Mouse (Mus musculus) layer of hippocampus, postnatal 14 days (tissue): ENCODE results near the gene Lrrk1. TPM values are rescaled to one million over a fixed set of nuclear protein-coding genes. Genes with fewer than 3 reads are reported as not detected.

Experiments
- DNase-seq, 2 experiments: peaks; one replicate each; pipeline ENCODE4 v3.0.0; 2021 to 2022; ENCODE audit warnings: low spot score in 2 of 2, mixed read lengths in 1 of 2
- total RNA-seq, 2 experiments: library from RNA; stranded (reverse); gene quantifications; 2 replicates each; pipeline ENCODE4 v1.2.3; 2021

The Lrrk1 gene
- total RNA-seq, 2 experiments from 2014 or later, result 2.5 to 3.6 TPM

DNA sequence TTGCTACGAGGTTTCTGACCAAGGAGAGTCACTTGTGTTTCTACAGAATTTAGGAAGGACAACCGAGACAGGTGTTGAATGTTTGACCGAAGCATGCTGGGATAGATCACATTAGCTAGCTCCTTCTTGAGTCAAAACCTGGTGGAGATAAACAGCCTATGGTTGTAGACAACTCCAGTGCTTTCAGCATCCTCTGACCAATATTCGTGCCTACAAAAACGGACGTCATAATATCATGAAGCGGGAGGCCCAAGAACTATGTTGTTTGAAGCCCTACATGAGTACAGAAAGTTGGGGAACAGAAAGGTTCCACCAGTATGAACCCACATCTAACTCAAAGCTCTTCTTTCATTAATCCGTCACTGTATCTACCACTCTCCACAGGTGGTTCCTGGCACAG is 3.3 kb downstream of the Lrrk1 start:
- DNase-seq, result no peak

DNA sequence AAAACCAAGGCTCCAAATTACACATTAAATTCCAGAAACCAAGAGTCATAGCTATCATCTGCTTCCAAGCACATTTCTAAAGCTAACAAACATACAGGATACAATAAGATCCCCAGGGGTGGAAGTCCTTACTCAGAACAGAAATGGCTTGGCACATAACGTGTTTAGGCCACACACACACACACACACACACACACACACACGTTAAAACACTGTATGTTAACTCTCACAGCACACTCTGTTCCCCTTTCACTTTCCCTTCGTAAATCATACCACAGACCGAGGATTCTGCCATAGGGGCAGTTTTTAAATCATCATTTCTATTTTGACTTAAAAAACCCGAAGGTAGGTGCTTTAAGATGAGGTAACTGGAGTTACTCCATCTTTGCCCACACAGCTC is 3.9 kb downstream of the Lrrk1 start:
- DNase-seq, result no peak

DNA sequence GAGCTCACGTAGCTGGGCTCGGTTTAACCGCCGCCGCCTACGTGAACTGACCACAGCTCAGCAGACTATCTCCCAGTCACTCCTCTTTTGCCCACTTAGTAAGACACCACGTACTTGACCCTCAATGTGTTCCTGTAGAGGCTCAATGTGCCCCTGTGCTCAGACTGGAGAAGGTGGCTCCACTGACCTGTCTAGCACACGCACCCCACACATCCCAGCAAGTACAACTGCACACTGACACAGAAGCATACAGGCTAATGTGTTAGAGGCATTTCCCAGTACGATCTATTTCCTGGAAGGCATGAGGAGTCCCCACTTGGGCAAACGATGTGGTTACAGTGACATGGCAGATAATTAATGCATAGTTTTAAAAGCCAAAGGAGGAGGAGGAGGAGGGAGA is 11.6 kb downstream of the Lrrk1 start:
- DNase-seq, result no peak

DNA sequence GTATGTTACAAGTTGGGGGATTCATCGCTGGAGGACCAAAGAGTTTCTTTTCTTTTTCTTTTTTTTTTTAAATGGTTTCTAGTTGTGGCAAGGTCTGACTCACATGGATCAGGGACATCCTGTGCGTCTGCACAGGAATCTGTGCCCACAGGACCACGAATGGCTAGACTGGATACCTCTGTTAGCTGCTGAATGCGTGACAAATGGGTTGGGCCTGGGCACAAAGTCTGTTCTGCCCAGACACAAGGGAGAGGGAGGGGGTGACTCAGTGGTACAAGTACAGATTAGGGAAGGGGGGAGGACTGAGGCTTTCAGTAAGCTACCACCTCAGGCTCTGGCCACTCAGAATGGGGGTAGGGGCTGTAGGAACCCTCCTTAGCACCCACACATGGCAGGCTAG is 12.4 kb downstream of the Lrrk1 start:
- no peak for DNase-seq

DNA sequence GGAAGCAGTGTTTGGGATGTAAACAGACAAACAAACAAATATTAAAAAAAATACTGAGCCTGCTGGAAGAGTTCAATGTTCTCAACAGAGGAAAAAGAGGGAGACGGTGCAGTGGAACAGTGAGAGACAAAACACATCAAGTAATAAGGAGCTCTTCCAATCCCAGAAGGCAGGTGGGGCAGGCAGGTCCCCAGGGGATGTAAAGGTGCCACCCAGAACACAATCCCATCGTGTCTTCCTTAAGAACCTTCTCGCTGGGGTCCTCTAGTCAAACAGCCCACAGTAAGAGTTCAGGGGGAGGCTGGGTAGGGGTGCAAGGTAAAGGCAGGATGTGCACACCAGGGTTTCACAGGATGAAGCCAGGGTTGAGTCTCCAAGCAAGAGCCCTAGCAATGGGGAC is 14.8 kb downstream of the Lrrk1 start:
- DNase-seq, result no peak

DNA sequence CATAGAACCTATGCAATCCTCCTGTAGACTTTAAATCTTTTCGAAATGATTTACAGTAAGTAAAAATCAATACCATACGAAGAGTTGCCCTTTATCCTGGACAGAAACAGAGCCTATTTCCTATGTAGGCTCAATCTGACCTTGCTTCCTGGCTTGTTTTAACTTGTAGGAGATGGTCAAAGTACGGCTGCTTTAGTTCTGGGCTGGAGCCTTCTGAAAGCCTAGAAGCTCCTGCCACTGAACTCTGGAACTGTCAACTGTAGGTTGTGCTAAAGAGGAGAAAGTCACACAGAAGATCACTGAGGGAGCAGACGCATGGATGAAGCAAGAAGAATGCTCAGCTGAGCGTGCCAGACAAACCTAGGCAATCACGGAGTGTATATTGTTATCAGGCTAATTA is 17.2 kb downstream of the Lrrk1 start:
- no peak for DNase-seq

DNA sequence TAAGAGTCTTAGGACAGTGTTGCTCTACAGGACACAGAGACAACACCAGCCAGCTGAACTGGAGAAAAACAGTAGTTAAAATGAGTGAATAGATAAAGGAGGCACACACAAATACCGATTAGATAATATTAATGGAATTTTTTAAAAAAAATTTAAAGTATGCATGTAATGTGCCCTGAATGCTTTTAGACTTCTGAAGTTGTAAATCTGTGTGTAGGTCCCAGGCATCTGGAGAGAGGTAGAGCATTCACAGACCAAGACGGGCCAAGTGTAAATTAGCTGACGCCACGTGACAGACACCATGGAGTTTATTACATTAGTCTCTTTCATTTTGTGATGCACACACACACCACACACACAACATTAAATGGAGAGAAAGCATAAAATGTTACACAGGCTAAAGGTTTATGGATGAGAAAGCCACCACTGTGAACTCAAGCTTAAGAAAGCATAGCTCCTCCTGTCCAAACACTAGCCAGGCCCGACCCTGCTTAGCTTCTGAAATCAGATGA is 18.2 kb downstream of the Lrrk1 start:
- DNase-seq, result no peak

DNA sequence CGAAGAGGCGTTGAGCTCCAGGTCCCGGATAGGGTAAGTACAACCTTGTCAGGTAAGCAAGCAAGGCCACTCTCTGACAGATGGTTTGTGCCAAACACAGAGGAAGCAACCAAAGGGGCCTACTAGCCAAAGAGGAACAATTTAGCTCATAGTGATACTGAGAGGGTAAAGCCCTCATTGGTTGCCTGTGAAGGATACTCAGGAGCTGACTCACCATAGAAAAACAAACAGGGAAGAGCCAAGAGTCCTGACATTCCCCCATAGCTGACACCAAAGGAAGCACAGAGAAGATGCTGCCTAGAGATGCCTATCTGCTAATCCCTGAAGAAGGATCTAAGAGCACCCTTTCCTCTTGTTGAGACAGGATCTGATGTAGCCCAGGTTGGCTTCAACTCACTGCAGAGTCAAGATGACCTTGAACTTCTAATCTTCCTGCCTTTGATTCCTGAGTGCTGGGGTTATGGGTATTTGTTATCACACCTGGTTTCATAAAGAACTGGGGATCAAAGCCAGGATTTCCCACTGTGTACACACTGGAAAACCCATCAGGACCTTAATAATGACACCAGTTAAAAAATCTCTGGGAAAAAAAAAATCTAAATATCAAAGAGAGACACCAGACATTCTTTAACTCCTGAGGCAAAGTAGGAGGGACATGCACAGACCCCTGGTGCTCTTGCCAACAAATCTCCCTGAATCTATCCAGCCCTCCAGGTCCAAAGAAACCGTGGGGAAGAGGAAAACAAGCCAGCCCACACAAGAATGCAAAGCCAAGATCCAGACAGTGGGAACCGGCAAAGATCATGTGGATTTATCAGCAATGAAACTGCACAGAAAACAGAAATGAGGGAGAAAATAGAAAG is 18.8 kb downstream of the Lrrk1 start:
- DNase-seq, result no peak

DNA sequence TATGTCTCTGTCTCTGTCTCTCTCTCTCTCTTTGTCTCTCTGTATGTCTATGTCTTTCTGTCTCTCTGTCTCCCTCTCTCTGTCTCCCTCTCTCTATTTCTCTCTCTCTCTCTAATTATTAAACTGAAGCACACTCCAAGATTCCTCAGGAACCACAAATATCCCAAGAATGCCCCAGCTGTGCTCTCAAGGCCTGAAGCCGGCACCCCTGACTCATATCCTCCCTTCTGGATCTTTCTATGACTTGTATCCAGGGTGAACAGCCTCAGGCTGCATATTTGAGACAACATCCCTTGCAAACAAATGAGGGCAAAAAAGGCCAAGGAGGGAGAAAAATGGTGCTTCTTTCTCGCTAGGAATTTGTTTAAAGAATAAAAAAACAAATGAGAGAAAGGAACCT is 22.2 kb downstream of the Lrrk1 start, which contains the start of gene Gm10974:
Gene Gm10974 (plus strand): TSS at position 2 of the 400 bp plus-strand sequence.
- DNase-seq, result no peak

DNA sequence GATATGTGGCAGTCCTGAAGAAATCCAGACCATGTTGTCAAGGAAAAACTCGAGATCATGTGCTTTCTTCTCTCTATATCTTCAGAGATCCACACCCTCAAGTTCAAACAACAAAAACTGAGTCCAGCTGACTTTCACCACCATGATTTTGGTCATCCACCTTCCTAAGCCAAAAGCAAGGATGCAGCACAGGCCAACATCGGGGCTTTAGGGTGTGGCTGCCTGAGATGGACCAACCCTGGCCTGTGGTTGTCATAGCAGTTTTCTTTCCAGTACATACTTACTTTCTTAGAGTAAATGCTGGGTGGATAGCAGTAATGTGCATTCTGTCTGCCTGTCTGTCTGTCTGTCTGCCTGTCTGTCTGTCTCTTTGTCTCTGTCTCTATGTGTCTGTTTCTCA is 22.7 kb downstream of the Lrrk1 start:
- DNase-seq, result no peak

DNA sequence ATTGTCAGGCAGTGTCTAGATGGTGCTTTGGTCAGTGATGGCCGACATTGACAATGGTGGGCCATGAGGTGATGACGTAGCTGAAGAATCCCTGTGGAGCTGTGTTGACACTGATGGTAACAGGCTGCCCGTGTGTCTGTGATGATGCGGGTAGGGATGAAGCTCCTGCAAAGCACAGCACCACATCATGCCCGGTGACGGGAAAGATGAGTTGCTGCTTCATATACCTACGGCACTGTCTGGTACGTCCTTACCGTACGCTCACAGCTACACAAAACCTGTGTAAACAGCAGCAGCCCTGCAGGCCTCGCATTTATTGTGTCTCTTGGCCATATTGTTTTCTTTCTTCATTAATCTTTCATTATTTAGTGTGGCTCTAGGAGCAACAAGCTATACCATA is 23.7 kb downstream of the Lrrk1 start:
- no peak for DNase-seq

DNA sequence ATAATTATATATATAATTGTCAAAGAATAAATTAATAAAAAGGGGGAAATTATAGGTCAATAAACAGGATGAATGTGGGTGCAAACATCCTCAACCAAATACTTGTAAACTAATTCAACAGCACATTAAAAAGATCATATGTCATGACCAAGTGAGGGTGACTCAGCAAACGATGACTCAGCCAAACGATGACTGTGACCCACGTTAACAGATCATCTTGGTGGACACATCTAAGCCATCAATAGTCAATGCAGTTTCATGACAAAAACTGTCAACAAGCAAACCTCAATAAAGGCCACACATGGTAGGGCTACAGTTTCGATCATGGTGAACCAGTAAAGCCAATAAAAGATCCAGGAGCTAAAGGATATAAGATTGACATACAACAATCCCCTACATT is 29.1 kb downstream of the Lrrk1 start:
- no peak for DNase-seq

DNA sequence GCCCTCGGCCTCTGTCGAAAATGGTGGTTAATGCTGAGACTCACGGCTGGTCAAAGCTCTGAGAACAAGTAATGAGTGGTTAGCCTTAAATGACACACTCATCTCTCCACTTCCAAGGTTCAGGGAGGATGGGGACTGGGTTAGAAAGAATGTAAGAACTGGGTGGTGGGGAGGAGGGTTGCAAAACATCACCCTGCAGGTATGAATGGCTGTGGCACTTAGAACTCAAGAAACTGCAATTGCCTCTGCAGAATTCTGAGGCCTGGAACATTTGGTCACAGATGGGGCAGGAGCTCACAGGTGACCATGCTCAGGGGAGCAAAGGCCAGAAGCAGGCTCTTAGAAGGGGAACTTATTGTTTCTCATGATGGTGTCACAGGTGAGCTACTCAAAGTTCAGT is 29.7 kb downstream of the Lrrk1 start:
- DNase-seq, result no peak

DNA sequence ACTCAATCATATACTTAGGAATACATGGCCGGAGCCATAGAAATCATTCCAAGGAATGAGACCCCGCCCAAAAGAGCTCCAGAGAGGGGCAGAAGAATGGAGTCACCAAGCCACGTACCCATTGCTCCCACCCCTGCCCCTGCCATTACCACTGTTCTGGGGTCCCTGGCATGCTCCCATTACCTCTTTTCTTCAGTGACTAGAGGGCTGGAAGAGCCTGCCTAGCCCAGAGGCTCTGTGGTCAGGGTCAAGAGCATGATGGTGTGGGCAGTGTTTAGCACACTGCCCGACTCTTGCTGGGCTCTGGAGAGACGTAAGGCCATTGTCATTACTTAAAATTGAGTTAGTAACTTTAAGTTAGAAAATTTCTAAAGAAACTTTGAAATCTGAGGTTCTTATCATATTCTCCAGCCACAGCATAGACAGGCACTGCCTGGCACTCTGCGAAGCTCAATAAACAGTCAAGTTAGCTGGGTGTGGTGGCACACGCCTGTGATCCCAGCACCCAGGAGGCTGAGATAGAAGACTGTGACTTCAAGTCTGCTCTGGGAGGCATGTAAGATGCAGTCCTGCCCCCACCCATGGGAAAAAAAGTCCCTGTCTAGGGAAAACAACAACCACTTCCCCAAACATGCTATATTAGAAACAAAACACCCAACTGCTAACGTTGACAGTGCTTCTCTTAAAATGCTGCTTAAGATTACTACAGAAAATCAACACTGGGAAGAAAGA is 32.2 kb downstream of the Lrrk1 start:
- no peak for DNase-seq

DNA sequence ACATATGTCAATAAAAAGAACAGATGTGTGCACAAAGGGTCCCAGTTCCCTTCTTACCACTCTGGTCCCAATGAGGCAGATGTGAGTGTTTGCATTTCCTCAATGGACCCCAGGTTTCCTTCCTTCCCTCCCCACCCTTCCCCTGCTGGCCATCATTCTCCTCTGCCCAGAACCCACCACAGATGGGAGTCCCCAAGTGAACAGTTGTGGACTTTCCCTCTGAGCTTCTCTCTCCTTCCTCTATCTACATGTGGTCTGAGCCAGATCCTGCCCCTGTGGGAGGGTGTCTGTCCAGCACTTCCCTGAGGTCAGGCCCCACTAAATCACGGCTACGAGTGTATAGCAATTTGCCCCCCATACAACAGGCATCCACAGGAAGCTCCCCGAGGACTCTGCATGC is 33.2 kb downstream of the Lrrk1 start:
- DNase-seq, result no peak

DNA sequence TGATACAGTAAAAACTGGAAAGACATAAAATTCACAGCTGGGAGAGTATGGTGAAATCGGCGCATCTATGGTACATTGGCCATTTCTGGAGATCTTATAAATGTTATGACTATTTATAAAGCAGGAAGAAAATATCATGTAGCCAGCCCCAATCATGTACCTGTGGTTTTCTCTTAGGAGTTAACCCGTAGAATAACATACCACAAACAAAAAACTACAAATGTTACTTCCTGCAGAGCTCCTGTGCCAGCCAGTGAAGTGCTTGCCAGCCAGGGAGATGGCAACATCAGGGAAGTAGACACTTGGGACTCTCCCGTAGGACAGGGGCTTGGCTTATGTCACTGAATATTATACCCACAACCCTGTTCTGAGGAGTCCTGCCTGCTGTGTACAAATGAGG is 37.1 kb downstream of the Lrrk1 start:
- DNase-seq, result no peak

DNA sequence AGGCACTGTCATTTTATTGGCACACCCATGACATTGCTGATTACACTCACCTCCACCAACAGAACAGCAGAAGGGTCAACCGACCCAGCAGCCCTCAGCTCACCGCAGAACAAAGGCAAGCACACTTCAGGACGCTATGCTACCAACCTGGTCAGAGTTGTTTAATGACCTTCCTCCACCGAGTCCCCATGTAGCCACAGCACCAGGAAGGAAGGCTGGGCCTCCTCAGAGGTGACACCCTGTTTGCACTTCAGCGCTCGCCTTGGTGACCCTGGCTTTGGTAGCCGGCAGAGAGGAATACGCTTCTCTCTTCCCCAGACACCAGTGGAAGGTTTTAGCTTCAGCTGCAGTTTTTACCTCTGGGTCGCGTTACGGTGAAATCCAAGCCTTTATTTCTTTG is 38.5 kb downstream of the Lrrk1 start:
- no peak for DNase-seq

DNA sequence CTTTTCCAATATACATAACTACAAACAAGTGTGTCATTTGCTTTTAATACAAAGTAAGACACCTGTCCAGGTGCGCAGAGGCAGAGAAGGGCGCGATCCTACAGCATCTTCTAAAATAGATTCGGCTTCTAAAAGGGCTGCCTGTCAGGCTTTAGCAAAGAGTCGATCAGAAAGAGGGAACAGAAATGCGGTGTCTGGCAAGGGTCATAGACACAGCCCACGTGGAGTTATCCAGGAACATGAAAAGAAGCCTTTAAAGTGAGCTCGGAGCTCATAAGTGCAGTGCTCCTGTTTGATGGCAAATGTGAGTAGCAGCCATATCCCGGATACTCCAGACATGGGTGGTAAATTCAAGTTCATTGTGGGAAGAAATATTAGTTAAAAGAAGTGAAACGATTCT is 39.6 kb downstream of the Lrrk1 start:
- no peak for DNase-seq

DNA sequence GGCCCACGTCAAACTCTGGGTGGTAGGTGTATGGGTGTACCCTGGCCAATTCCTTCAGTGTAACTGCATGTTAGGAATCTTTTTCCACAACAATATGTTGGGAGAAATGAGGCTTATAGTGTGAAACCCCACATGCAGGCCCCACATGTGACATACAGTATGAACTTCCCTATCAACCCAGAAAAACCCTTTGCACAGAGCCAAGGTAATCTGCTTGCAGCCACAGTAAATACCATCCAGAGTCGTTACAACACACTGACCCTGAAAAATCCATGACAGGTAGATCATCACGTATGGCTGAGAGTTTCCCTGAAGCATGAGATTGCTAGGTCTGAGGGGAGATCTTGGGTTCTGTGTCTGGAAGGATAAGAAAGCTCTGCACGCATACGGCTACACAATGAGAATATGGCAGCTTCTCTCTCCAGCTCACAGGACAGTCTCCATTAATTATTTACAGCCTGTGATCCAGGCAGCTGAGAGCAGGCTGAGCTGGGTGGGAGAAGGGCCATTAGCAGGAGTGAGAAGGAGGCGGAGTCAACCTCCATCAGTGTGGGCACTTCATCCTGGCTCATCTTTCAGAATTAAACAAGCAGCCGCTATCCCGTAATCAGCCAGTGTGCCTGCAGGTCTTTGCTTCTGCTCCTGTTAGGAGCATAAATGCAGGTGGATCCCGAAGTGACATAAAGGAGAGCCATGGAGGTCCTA is 41.0 kb downstream of the Lrrk1 start:
- DNase-seq, result no peak

DNA sequence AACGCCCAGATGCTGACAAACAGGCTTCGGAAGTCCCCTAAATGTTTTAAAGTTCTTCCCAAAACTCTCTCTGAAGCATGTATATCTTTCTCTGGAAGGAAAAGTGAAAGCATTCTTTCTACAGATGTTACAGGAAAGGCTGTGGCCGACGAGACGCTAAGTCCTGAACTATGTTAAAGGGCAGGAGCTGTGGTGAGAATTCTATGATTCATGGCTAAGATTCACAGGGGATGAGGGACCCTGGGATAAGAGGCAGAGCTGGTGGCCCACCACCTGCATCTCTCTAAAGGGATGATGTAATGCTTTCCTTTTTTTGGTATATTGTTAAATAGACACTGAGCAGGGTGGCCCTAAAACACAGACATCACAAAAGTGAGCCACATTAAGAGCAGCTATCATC is 44.8 kb downstream of the Lrrk1 start:
- DNase-seq, result no peak

DNA sequence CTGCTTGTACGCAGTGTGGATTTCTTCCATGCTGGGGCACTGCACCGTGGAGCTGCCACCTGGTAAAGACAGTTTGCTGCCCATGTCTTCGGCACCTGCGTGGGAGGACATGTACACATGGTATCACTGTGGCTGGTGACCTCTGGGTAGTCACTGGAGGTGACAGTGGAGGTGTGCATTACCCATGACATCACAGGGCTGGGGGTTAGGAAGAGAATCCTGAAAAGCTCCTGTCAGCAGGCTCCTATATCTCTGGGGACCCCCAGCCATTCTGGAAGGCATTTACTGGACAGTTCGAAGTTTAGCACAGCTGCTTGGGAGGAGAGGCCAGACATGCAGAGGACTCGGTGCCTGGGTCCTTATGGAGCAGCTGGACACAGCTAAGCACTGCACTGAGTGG is 45.3 kb downstream of the Lrrk1 start:
- DNase-seq, result no peak

DNA sequence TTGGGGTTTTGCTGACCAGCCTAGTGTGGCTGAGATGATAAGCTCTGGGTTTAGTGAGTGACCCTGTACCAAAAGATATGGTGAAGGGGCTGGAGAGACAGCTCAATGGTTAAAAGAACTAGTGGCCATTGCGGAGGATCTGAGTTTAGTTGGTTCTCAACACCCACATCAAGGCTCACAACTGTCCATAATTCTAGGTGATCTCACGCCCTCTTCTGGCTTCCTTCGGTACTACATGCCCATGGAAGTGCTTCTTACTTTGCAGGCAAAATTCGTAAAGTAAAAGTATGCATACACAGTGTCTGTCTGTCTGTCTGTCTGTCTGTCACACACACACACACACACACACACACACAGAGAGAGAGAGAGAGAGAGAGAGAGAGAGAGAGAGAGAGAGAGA is 45.8 kb downstream of the Lrrk1 start:
- peak; percentile 16 to 33 for DNase-seq
